Mouse (Mus musculus) kidney, adult 2 months (tissue): ENCODE data around the gene Arhgap31.

Experiments
- CTCF ChIP-seq: fragments of 200-500 bp; conservative IDR thresholded peaks from 2 replicates; pipeline ENCODE4 v1.5.1; 2011; ENCODE audit warnings: low read depth, mild to moderate bottlenecking, control low read depth, low read length, moderate library complexity, mixed read lengths; ENCODE audit not compliant: insufficient read depth, insufficient read length
- POLR2A ChIP-seq: fragments of 200-500 bp; IDR thresholded peaks from one replicate; pipeline ENCODE4 v1.6.1; 2011; ENCODE audit warnings: low read depth, low read length, control low read depth

DNA sequence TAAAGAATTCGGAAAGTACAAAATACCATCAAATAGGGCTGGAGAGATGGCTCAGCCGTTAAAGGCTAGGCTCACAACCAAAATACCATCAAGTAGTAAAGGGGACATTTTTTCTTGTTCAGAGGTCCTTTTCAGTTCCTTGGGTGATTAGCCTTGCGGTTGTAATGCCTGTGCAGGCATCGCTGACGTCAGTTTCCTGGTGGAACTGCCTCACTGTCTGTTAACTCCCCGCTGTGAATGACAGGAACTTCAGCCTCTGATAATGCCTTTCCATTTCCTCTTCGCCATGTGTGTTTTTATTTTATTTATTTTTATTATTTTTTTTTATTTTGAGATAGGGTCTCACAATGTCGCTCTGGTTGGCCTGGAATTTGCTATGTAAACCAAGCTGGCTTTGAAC, 17.8 kb upstream of the Arhgap31 start:
- no peak for TF ChIP-seq POLR2A
- no peak for TF ChIP-seq CTCF
